Mouse (Mus musculus): ENCODE results near the gene Dr1. TPM values are rescaled to one million over a fixed set of nuclear protein-coding genes. Genes with fewer than 3 reads are reported as not detected.

The Dr1 gene
- total RNA-seq, 2 experiments from 2014 or later: 62.9 to 64.0 TPM

Other genes with a start within 250 kb of the Dr1 start
- 77.6 and 89.9 TPM in 2 replicates for gene Mtf2, start 203.2 kb upstream of the Dr1 start, total RNA-seq (2014; fragmentation: Nextera tagmentation)
- 131 and 135 TPM in 2 replicates for gene Mtf2, start 203.2 kb upstream of the Dr1 start, total RNA-seq (2017)
- gene Tmed5, start 136.3 kb upstream of the Dr1 start, total RNA-seq (2014; fragmentation: Nextera tagmentation): 60.2 and 62.0 TPM in 2 replicates
- gene Tmed5, start 136.3 kb upstream of the Dr1 start, total RNA-seq (2017): 92.9 and 106 TPM in 2 replicates
- gene Ccdc18, start 136.0 kb upstream of the Dr1 start, total RNA-seq (2014; fragmentation: Nextera tagmentation): 11.9 and 13.1 TPM in 2 replicates
- 23.4 and 32.6 TPM in 2 replicates for gene Ccdc18, start 136.0 kb upstream of the Dr1 start, total RNA-seq (2017)
- gene Pigg, start 43.7 kb downstream of the Dr1 start, total RNA-seq (2014; fragmentation: Nextera tagmentation): 5.6 and 7.7 TPM in 2 replicates
- 5.5 and 6.1 TPM in 2 replicates for gene Pigg, start 43.7 kb downstream of the Dr1 start, total RNA-seq (2017)
- not detected in 2 replicates for gene Gm42517, start 99.0 kb downstream of the Dr1 start, total RNA-seq (2014; fragmentation: Nextera tagmentation)
- gene Gm42517, start 99.0 kb downstream of the Dr1 start, total RNA-seq (2017): not detected in 2 replicates
- gene Pde6b, start 119.5 kb downstream of the Dr1 start, total RNA-seq (2014; fragmentation: Nextera tagmentation): not detected in 2 replicates
- gene Pde6b, start 119.5 kb downstream of the Dr1 start, total RNA-seq (2017): not detected in 2 replicates
- 336 and 382 TPM in 2 replicates for gene Atp5k, start 165.6 kb downstream of the Dr1 start, total RNA-seq (2014; fragmentation: Nextera tagmentation)
- gene Atp5k, start 165.6 kb downstream of the Dr1 start, total RNA-seq (2017): 162 and 258 TPM in 2 replicates
- gene Mfsd7a, start 180.0 kb downstream of the Dr1 start, total RNA-seq (2014; fragmentation: Nextera tagmentation): 1.1 and 3.2 TPM in 2 replicates
- 0.95 and 2.0 TPM in 2 replicates for gene Mfsd7a, start 180.0 kb downstream of the Dr1 start, total RNA-seq (2017)
- 16.7 and 19.0 TPM in 2 replicates for gene Pcgf3, start 192.3 kb downstream of the Dr1 start, total RNA-seq (2014; fragmentation: Nextera tagmentation)
- gene Pcgf3, start 192.3 kb downstream of the Dr1 start, total RNA-seq (2017): 9.5 and 9.9 TPM in 2 replicates

All from granulocyte monocyte progenitor cell, adult 5-6 weeks (primary cell).